Mouse (Mus musculus) liver, embryonic 12.5 days (tissue): ENCODE data around the gene Chn1. TPM values are rescaled to one million over a fixed set of nuclear protein-coding genes. Genes with fewer than 3 reads are reported as not detected.
A peak's percentile ranks its signal among the peaks of the same experiment; 100 is the strongest.
"Not testable (repeated sequence)": the region's sequence is repeated elsewhere in the genome, so short reads cannot be mapped to it uniquely, and the experiment has no call there.

ENCODE experiments used
- ATAC-seq: fragments of 200-750 bp; cut with Nextera tagmentation; 2 replicates; pipeline ENCODE4 v1.8.0; 2017; ENCODE audit warnings: moderate number of reproducible peaks, mild to moderate bottlenecking, moderate library complexity
- H3K27ac ChIP-seq: fragments of 300-500 bp; sonication (generic); 2 replicates; pipeline ENCODE4 v1.5.1; 2016; ENCODE audit warnings: mild to moderate bottlenecking
- H3K27me3 ChIP-seq: fragments of 300-500 bp; sonication (generic); replicated peaks from 2 replicates; pipeline ENCODE4 v1.6.1; 2016; ENCODE audit warnings: mild to moderate bottlenecking, moderate library complexity
- H3K36me3 ChIP-seq: fragments of 300-500 bp; sonication (generic); 2 replicates; pipeline ENCODE4 v1.6.1; 2016; ENCODE audit warnings: mild to moderate bottlenecking, moderate library complexity
- H3K4me1 ChIP-seq: fragments of 300-500 bp; sonication (generic); 2 replicates; pipeline ENCODE4 v1.6.1; 2016
- H3K4me2 ChIP-seq: fragments of 300-500 bp; sonication (generic); 2 replicates; pipeline ENCODE4 v1.6.1; 2016; ENCODE audit warnings: mild to moderate bottlenecking, moderate library complexity
- H3K4me3 ChIP-seq: fragments of 300-500 bp; sonication (generic); 2 replicates; pipeline ENCODE4 v1.5.1; 2016; ENCODE audit warnings: mild to moderate bottlenecking, moderate library complexity
- H3K9ac ChIP-seq: fragments of 300-500 bp; sonication (generic); 2 replicates; pipeline ENCODE4 v1.6.1; 2016; ENCODE audit warnings: mild to moderate bottlenecking, moderate library complexity
- H3K9me3 ChIP-seq: fragments of 300-500 bp; sonication (generic); replicated peaks from 2 replicates; pipeline ENCODE4 v1.6.1; 2016; ENCODE audit warnings: mild to moderate bottlenecking, moderate library complexity
- WGBS: fragments of 180-500 bp; shearing (Covaris S2); methylation state at CpG from one replicate; pipeline ENCODE4 v1.1.7; 2016; ENCODE audit not compliant: insufficient replicate concordance; 5-methylcytosine and 5-hydroxymethylcytosine counted together
- polyA plus RNA-seq: library from polyadenylated mRNA; unstranded; fragments of >200 nt; fragmentation: Nextera tagmentation; extraction: Ambion mirVana; gene quantifications from 2 replicates; pipeline ENCODE4 v1.2.1, GENCODE M21; 2016

Gene Chn1
- 1.6 and 1.9 TPM in 2 replicates for polyA plus RNA-seq

- Histone ChIP-seq H3K27me3 (peaks cover 63% of the 10 kb centered on the region), H3K4me2 (peak within 1 kb of the TSS; percentile 97), H3K27ac (no peak within 1 kb of the TSS), H3K4me3 (peak within 1 kb of the TSS; percentile 75), H3K36me3 (no peaks in the 10 kb centered on the region), H3K4me1 (peaks cover 4% of the 10 kb centered on the region), H3K9ac (peak within 1 kb of the TSS; percentile 73), H3K9me3 (no peaks in the 10 kb centered on the region)
- ATAC-seq = peak; percentile 73
- 2% methylated on average over 116 of the region's 131 CpGs for WGBS
These were observed at the start of gene Chn1 for GRCm38 (mm10) chr2:73774786-73775682. Chn1 (minus strand) TSS chr2:73775346.

DNA sequence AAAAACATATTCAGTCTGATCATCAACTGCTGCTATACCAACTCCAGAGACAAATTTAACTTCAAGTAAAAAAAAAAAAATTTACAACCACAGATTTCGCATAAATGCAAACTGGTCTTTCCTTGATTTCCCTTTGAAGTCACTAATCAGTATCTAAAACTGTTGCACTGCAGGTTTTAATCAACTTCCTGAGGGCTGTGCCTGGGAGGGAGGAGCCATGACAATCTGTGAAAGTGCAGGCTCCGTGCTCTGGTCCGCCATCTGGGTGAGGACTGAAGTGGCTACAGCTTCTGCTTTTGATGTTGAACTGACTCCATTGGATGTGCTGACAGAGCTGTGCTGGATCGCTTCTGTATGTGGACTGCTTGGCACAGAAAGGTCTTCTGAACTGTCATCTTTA, 43.6 kb upstream of the Chn1 start:
- WGBS = 43% methylated on average over 4 of the region's 4 CpGs
- Histone ChIP-seq H3K27me3 (no peaks in the 10 kb centered on the region), H3K9ac (no peak overlapping the region), H3K4me2 (no peak overlapping the region), H3K27ac (no peak overlapping the region), H3K9me3 (no peaks in the 10 kb centered on the region), H3K4me3 (no peak overlapping the region), H3K36me3 (peaks cover 52% of the 10 kb centered on the region), H3K4me1 (no peaks in the 10 kb centered on the region)
- no peak for ATAC-seq

DNA sequence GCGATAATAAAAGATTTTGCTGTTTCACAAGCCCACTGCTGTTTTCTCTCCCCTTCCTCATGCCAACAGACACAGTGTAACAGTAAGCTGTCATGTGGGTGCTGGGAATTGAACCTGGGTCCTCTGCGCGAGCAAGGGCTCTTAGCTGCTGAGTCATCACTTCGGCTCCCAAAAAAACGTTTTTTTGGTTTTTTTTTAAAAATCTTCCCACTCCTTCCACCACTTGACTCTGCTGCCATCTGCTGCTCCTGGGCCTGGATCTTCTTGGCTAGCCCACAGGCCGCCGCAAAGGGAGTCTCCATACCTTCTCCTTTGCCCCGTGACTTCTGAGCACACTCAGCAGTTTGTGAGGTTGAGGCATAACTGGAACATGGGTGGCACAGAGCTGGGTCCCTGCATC, 32.5 kb upstream of the Chn1 start:
- no peak for ATAC-seq
- H3K4me1 ChIP-seq = no peaks in the 10 kb centered on the region
- WGBS = 76% methylated on average over 8 of the region's 8 CpGs
- no peaks in the 10 kb centered on the region for H3K9me3 ChIP-seq
- H3K4me3 ChIP-seq = no peak overlapping the region
- H3K36me3 ChIP-seq = no peaks in the 10 kb centered on the region
- no peaks in the 10 kb centered on the region for H3K27me3 ChIP-seq
- no peak overlapping the region for H3K9ac ChIP-seq
- H3K27ac ChIP-seq = no peak overlapping the region
- H3K4me2 ChIP-seq = no peak overlapping the region

GRCm38 (mm10) chr2:73800127-73800526, 25.0 kb upstream of the Chn1 start:
- H3K36me3 ChIP-seq, H3K27ac ChIP-seq, H3K27me3 ChIP-seq, ATAC-seq, H3K4me2 ChIP-seq, H3K9ac ChIP-seq, H3K9me3 ChIP-seq, H3K4me3 ChIP-seq, H3K4me1 ChIP-seq: not testable (repeated sequence)
- 56% methylated on average over 9 of the region's 9 CpGs for WGBS

DNA sequence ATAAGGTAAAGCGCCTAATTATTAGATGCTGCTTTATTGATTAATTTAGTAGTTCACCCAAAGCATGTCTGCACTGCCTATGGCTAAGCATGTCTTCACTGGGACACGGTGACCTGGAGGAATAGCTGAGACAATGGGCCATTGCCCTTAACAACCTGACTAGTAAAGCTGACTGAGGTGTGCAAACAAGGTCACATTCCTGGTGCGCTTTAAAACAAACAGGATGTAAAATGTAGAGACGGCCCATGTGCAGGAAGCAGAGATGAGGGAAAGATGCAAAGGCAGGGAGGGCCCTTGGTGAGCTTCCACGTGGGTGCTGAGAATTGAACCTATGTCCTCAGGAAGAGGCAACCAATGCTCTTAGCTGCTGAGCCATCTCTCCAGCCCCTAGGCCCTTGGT, 23.6 kb upstream of the Chn1 start:
- no peak for ATAC-seq
- Histone ChIP-seq H3K4me3 (no peak overlapping the region), H3K27ac (no peak overlapping the region), H3K36me3 (no peaks in the 10 kb centered on the region), H3K9me3 (no peaks in the 10 kb centered on the region), H3K9ac (no peak overlapping the region), H3K4me1 (no peaks in the 10 kb centered on the region), H3K27me3 (peaks cover 6% of the 10 kb centered on the region; the same call in 1 of the 2 replicates), H3K4me2 (no peak overlapping the region)
- WGBS = 70% methylated on average over 5 of the region's 5 CpGs

GRCm38 (mm10) chr2:73798136-73798535, 23.0 kb upstream of the Chn1 start:
- Histone ChIP-seq H3K9ac (no peak overlapping the region), H3K27me3 (peaks cover 6% of the 10 kb centered on the region; the same call in 1 of the 2 replicates), H3K4me1 (no peaks in the 10 kb centered on the region), H3K9me3 (no peaks in the 10 kb centered on the region), H3K27ac (no peak overlapping the region), H3K4me2 (no peak overlapping the region), H3K4me3 (no peak overlapping the region), H3K36me3 (no peaks in the 10 kb centered on the region)
- 45% methylated on average over 4 of the region's 4 CpGs for WGBS
- ATAC-seq = no peak

DNA sequence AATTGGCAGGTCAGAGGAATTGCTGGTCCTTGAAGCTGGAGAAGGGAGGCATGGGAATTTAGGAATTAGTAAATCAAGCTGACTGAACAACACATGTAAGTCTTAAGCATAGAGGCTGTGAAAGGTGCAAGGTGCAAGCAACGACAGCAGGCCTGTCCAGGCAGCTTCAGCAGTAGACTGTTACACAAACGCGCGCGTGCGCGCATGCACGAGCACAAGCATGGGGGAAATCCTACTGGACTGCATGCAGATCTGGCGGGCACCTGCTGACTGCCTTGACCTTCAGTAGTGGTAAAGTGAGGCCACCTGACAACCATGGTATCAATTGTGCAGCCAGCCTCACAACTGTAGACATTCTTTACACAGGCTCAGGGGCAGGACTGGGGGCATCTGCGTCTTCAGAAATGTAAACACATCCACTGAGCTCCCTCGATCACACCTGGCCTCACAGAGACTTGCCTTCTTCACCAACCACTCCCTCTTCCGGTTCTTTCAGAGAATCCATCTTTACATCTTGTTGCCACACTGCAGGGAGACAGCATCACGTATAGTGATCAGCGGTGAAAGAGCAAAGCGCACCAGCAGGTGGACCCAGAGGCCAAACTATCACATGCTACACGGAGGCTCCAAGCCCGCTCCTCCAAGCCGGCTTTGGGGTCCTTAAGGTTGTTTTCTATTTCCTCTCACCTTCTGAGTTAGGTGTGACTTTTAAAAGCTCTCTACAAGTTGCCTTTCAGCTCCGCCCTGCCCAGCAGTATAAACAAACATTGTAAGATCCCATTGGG, 16.9 kb upstream of the Chn1 start:
- Histone ChIP-seq H3K9me3 (no peaks in the 10 kb centered on the region), H3K9ac (no peak overlapping the region), H3K4me2 (no peak overlapping the region), H3K4me3 (no peak overlapping the region), H3K27me3 (peaks cover 18% of the 10 kb centered on the region; the same call in 1 of the 2 replicates), H3K36me3 (no peaks in the 10 kb centered on the region), H3K4me1 (no peaks in the 10 kb centered on the region), H3K27ac (no peak overlapping the region)
- WGBS = 52% methylated on average over 19 of the region's 19 CpGs
- ATAC-seq = no peak

- Histone ChIP-seq H3K27me3 (peaks cover 13% of the 10 kb centered on the region; the same call in 1 of the 2 replicates), H3K9ac (no peak overlapping the region), H3K4me2 (no peak overlapping the region), H3K4me3 (no peak overlapping the region), H3K36me3 (no peaks in the 10 kb centered on the region), H3K9me3 (no peaks in the 10 kb centered on the region), H3K4me1 (no peaks in the 10 kb centered on the region), H3K27ac (no peak overlapping the region)
- ATAC-seq = no peak
- 81% methylated on average over 2 of the region's 2 CpGs for WGBS
These were observed 15.2 kb upstream of the Chn1 start for GRCm38 (mm10) chr2:73790332-73790731.

DNA sequence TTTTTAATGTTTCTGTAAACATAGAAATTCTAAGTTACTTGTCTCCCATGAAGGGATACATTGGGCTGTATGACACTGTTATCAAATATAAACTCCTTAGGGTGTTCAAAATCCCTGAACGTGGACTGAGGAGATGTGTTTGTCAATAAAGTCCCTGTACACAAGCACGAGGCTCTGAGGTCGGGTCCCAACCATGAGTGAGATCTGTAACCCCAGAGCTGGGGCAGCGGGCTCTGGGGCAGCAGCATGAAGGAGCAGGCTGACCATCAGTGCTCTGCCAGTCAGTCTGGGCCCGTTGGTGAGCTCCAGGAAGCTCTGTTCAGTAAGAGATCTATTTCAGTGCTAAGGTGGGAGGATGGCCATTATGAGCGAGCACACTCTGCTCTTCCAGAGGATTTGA, 13.2 kb upstream of the Chn1 start:
- Histone ChIP-seq H3K9ac (no peak overlapping the region), H3K9me3 (no peaks in the 10 kb centered on the region), H3K4me2 (no peak overlapping the region), H3K27me3 (peaks cover 14% of the 10 kb centered on the region; the same call in 1 of the 2 replicates), H3K27ac (no peak overlapping the region), H3K36me3 (no peaks in the 10 kb centered on the region), H3K4me3 (no peak overlapping the region), H3K4me1 (no peaks in the 10 kb centered on the region)
- 55% methylated on average over 6 of the region's 6 CpGs for WGBS
- ATAC-seq = no peak

DNA sequence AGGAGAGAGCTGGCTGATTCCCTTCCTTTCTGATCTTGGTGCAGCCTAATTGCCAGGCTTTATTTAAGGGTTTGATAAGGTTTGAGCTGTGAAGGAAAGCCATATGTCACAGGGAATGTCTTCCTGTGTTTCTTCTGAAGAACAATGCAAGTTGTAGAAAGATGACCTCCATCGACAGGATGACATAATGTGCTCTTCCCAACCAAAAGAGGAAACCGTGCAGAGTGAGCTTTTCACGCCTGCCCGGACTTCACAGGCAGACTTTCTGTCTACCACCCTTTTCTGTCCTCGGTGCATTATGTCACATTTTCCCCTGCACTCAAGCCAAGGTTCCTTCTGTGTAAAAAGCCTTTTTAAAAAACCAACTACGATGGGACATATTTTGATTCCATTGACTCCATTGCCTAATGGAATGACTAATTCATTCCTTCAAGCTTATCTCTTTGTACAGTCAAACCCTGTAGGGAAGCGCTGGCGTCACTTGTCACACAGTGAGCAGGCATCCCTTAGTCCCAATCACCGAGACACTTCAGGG, 7.3 kb upstream of the Chn1 start:
- no peaks in the 10 kb centered on the region for H3K36me3 ChIP-seq
- H3K4me1 ChIP-seq = no peaks in the 10 kb centered on the region
- no peak for ATAC-seq
- H3K27ac ChIP-seq = no peak overlapping the region
- no peak overlapping the region for H3K9ac ChIP-seq
- peaks cover 33% of the 10 kb centered on the region for H3K27me3 ChIP-seq
- H3K4me3 ChIP-seq = no peak overlapping the region
- no peak overlapping the region for H3K4me2 ChIP-seq
- H3K9me3 ChIP-seq = no peaks in the 10 kb centered on the region
- WGBS = 13% methylated on average over 9 of the region's 9 CpGs

DNA sequence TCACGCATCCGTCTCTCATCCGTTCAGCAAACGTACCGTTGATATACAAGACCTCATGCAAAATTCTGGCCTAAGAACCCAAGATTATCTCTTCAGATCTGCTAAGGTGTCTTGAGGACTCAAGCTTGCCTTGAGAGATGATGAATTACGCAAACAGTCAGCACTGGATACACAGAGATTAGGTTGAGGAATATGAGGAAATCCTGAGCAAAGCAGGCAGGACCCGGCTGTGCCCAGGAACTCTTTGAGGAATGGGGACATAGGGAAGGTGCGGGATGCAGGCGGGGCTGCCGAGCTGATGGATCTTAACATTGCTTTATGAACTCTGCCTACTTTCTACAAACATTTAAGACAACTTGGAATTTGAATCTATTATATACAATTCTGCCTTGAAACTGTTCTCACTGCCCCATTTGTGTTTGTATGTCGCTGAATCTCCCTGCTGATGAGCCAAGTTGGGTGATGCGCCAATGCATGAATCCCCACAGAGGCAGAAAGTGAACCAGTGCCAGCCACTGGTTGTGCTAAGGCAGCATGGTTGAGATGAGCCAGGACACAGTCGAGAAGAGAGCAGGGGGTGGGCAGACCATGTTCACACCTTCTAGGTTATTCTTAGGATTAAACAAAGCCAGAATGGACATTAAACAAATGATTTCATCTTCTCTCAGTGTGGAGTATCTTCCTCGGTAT, 5.3 kb upstream of the Chn1 start:
- Histone ChIP-seq H3K4me1 (no peaks in the 10 kb centered on the region), H3K9ac (no peak overlapping the region), H3K4me2 (no peak overlapping the region), H3K27me3 (peaks cover 52% of the 10 kb centered on the region), H3K9me3 (no peaks in the 10 kb centered on the region), H3K36me3 (no peaks in the 10 kb centered on the region), H3K27ac (no peak overlapping the region), H3K4me3 (no peak overlapping the region)
- ATAC-seq = no peak
- WGBS = 78% methylated on average over 14 of the region's 14 CpGs
